Mouse (Mus musculus): ENCODE results near the gene Tmed10.
A peak's percentile ranks its signal among the peaks of the same experiment; 100 is the strongest.

The Tmed10 gene

GRCm38 (mm10) chr12:85373591-85374560 is 771 bp downstream of the Tmed10 start:
- DNase-seq (ENCODE audit: low spot score in 2 of 2), result peak; percentile 67 to 78

GRCm38 (mm10) chr12:85372068-85372665 is 2.5 kb downstream of the Tmed10 start:
- DNase-seq (ENCODE audit: low spot score in 2 of 2), result no peak

- DNase-seq (ENCODE audit: low spot score in 2 of 2), result no peak
Observed at GRCm38 (mm10) chr12:85368441-85369063, 6.1 kb downstream of the Tmed10 start.

DNA sequence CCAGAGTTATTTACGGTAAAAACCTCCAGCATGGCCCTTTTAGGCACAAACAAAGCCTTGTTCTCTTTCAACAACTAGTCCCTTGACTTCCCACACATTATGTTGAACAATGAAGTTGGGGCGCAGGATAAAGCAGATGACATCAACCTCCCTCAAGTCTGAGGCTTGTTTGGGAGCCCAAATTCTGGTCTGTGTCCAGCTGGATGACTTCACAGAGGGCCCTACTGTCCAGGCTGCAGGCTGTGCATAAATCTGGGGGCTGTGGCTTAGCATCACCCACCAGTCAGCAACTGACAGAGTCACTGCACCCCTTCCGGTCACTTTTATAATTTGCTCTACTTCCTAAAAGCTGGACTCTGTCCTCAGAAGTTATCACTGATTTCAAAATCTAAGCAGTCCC is 8.4 kb downstream of the Tmed10 start:
- no peak for DNase-seq (ENCODE audit: low spot score in 2 of 2)

- DNase-seq (ENCODE audit: low spot score in 2 of 2), result no peak
Observed at GRCm38 (mm10) chr12:85362510-85362909, 12.1 kb downstream of the Tmed10 start.

GRCm38 (mm10) chr12:85361580-85361979 is 13.1 kb downstream of the Tmed10 start:
- no peak for DNase-seq (ENCODE audit: low spot score in 2 of 2)

DNA sequence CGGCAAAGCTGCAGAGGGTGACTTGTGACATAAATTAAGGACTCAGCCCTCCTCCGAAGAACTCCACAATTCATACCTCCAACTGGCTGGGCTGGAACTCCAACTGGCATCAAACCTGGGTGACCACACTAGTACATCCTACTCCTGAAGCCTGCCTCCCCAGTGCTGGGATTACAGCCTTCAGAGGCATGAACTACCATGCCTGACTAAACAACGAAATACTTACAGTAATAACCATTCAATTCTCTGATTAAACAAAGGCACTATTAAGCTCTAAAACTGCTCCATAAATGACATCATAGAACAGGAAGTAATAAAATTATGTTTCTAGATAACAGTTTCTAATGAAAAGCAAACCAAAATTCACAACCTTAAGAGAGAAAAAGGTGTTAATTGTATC is 13.5 kb downstream of the Tmed10 start:
- DNase-seq (ENCODE audit: low spot score in 2 of 2), result no peak

DNA sequence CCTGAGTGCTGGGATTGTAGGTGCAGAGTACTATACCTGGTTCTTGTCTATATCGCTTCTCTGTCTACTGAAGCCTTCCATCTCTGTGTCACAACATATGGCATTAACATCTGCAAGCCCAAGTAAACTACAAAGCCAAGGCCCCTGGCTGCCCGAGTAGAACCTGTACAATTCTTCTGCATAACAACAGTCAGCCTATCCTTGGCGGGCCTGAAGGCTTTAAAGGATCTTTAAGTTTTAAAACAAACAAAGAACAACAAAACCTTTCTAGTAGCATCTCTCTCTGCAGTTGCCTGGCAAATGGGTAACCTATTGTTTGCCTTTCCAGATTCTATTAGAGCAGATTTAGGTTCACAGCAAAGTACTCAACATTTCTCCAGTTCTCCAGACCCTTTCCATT is 20.6 kb downstream of the Tmed10 start:
- no peak for DNase-seq (ENCODE audit: low spot score in 2 of 2)

- no peak for DNase-seq (ENCODE audit: low spot score in 2 of 2)
Observed at GRCm38 (mm10) chr12:85350407-85351232, 24.0 kb downstream of the Tmed10 start.

- no peak for DNase-seq (ENCODE audit: low spot score in 2 of 2)
Observed at GRCm38 (mm10) chr12:85348338-85348737, 26.3 kb downstream of the Tmed10 start.

DNA sequence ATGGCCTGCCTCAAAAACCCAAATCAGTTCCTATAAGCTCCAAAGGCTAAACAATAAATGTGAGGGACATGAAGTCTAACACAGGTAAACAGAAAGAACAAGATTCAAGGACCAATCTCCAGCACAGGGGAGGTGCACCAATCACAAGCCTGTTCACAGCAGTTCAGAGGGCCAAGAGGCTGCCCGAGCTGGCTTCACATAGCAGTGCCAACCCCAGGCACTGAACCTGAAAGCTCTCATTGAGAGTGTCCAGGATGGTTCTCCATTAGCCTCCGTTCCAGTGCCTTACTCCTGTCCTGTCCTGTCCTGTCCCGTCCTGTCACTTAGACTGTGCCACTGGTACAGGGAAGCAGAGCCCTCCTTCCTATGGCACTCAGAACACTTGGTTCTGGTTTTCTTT is 27.5 kb downstream of the Tmed10 start:
- DNase-seq (ENCODE audit: low spot score in 2 of 2), result no peak

GRCm38 (mm10) chr12:85346374-85346773 is 28.3 kb downstream of the Tmed10 start:
- no peak for DNase-seq (ENCODE audit: low spot score in 2 of 2)

GRCm38 (mm10) chr12:85345559-85345958 is 29.1 kb downstream of the Tmed10 start:
- no peak for DNase-seq (ENCODE audit: low spot score in 2 of 2)

DNA sequence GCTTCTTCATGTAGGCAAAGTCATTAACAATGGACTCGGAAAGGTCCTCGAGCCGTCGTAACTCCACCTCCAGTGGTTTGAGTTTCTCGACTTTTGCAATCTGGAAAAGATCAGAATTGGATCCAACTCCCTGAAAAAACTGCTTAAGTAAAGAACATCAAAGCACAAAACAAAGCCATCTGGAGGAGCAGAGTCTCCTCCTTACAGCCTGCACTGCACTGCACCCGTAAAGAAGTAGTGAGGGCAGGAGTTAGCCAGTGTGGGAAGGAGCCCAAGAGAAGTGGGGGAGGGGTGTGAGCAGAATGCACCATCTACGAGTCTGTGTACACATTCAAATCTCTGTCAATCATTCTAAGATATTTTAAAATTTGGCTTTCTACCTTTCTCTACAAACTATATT is 30.4 kb downstream of the Tmed10 start:
- no peak for DNase-seq (ENCODE audit: low spot score in 2 of 2)

GRCm38 (mm10) chr12:85342310-85342709 is 32.3 kb downstream of the Tmed10 start:
- DNase-seq (ENCODE audit: low spot score in 2 of 2), result no peak

GRCm38 (mm10) chr12:85341131-85341530 is 33.5 kb downstream of the Tmed10 start:
- no peak for DNase-seq (ENCODE audit: low spot score in 2 of 2)

DNA sequence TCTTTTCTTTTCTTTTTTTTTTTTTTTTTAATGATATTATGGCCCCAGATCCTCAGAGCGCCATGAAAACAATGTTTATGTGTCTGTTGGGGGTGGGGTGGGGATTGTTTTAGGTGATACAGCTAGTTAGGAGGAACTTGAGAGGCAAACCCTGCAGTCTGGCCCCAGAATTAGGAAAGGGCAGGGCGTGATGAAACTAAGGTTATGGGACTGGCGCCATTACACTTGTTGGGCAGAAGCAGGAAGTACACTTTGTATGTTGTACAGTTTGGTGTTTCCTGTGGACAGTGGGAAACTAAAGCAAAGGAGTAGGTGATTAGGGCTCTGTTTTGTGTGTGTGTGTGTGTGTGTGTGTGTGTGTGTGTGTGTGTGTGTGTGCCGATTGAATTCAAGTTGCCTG is 34.7 kb downstream of the Tmed10 start:
- no peak for DNase-seq (ENCODE audit: low spot score in 2 of 2)

GRCm38 (mm10) chr12:85339243-85339729 is 35.4 kb downstream of the Tmed10 start, which contains the start of gene Nek9:
Nek9 (minus strand) TSS chr12:85339362.
- DNase-seq (ENCODE audit: low spot score in 2 of 2), result peak; percentile 83 to 95

DNA sequence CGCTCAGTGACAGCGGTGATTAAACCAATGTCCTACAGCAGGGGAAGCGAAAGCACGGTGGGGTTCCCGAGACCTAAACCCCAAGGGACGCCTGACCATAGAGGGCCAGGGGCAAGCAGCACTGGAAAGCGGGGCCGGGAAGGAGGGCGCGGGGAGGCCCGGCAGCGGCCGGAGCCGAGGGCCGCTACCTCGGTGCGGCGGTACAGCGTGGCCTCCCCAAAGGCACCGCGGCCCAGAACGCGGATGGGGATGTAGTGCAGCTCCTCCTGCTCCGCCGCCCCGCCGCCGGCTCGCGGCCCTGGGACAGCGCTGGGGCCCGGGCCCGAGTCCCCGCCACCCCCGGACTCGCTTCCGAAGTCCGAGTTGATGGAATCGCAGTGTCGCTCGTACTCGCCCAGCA is 35.8 kb downstream of the Tmed10 start:
- DNase-seq (ENCODE audit: low spot score in 2 of 2), result peak in 1 of 2 experiments; percentile 16

DNA sequence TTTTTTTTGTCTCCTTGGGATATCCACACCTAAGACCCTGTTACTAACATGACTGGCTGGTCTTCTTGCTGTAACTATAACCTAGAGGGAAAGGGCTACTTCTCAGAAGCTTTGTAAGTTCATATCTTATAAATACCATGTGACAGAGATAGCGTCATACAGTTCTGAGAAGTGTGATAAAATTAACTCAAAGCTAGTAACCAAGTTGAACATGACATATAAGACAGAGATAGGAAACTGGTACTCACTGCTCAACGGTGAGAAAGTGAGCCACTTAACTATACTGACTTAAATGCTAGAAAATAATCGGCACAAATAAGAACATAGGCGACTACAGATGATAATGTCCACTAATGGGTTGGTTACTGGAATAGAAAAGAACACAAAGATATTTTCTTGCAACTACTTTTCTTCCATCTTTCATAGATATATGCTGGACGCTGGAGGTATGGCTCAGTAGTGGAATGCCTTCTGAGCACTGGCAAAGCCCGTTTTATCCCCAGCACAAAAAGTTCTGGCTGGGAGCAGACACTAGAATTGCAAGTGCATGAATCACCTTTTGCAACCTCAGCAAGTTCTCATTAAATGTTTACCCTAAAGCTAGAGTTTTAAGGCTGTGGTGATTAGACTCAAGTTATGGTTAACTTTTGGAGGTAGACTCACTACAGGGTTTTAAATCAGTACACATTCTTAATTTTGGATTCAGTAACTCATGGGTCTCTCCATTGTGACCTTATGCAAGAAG is 36.9 kb downstream of the Tmed10 start:
- DNase-seq (ENCODE audit: low spot score in 2 of 2), result no peak

DNA sequence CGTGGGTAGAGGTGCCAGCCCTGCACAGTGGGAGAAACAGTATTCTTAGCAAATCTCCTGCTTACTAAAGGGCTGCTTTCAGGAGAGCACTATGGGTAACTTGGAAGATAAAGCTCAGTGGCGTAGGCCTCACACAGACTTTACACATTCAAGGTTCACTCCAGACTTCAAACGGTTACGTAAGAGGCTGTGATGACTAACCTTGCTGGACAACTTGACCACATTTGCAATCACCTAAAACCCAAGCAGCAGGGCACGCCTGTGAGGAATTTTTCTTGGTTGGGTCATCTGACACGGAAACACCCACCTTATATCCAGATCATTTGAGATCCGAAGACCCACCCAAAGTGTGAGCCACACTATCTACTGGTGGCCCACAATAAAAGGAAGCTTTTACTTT is 44.5 kb downstream of the Tmed10 start:
- DNase-seq (ENCODE audit: low spot score in 2 of 2), result peak in 1 of 2 experiments; percentile 28

Data from urinary bladder, adult 18-20 months (tissue).